Comparison of ENCODE assay signal across 17 mouse cellular contexts in genomic region chr4:148523538-148523937, GRCm38 (mm10). TPM values are rescaled to one million over a fixed set of nuclear protein-coding genes. Genes with fewer than 3 reads are reported as not detected.
DNase-seq lines count a peak whose midpoint lies in the region; ATAC-seq lines count a peak whose summit lies in the region.
"Had no signal": no experiment of that assay in that cellular context is flagged by ENCODE, and none has a peak within 500 bp of the region (broad histone marks: within the 10 kb centered on the region; RNA-seq: fewer than 3 reads in every experiment).

No protein-coding gene starts in this region.

- no peak overlapping the region for H3K4me2 ChIP-seq in limb, embryonic 12.5 days
- H3K4me2 ChIP-seq in hindbrain, embryonic 16.5 days (ENCODE audit: low read length): no peak overlapping the region
- no peak overlapping the region for H3K4me2 ChIP-seq in forebrain, embryonic 14.5 days (ENCODE audit: low read length)
- H3K4me2 ChIP-seq: heart, embryonic 11.5 days; liver, embryonic 15.5 days had no signal

- ATAC-seq in limb, embryonic 12.5 days (ENCODE audit: insufficient number of reproducible peaks, insufficient read depth, low FRiP score, low TSS enrichment, low read depth): no peak
- ATAC-seq in hindbrain, embryonic 16.5 days: peak; percentile 54; the same call in 1 of the 2 replicates
- no peak for ATAC-seq in forebrain, embryonic 14.5 days
- ATAC-seq: intestine, postnatal 0 days had no signal

- H3K9me3 ChIP-seq in limb, embryonic 12.5 days: no peaks in the 10 kb centered on the region
- no peaks in the 10 kb centered on the region for H3K9me3 ChIP-seq in limb, embryonic 10.5 days (replicated peaks)
- H3K9me3 ChIP-seq in hindbrain, embryonic 16.5 days (ENCODE audit: control insufficient read depth, low read length): no peaks in the 10 kb centered on the region
- H3K9me3 ChIP-seq in forebrain, embryonic 14.5 days (replicated peaks; ENCODE audit: control insufficient read depth, low read length): no peaks in the 10 kb centered on the region
- H3K9me3 ChIP-seq: liver, embryonic 15.5 days; midbrain, embryonic 10.5 days had no signal

- peaks cover 93% of the 10 kb centered on the region for H3K36me3 ChIP-seq in limb, embryonic 12.5 days
- peaks cover 93% of the 10 kb centered on the region for H3K36me3 ChIP-seq in limb, embryonic 10.5 days
- peaks cover 34% of the 10 kb centered on the region for H3K36me3 ChIP-seq in hindbrain, embryonic 16.5 days (ENCODE audit: control insufficient read depth, insufficient read depth, low read length)
- H3K36me3 ChIP-seq in forebrain, embryonic 14.5 days (ENCODE audit: control insufficient read depth, insufficient read depth, low read length): peaks cover 75% of the 10 kb centered on the region

- peak overlapping the region; percentile 18; the same call in 1 of the 2 replicates for H3K27ac ChIP-seq in limb, embryonic 12.5 days
- no peak overlapping the region for H3K27ac ChIP-seq in limb, embryonic 10.5 days
- no peak overlapping the region for H3K27ac ChIP-seq in hindbrain, embryonic 16.5 days (ENCODE audit: low read depth, low read length)
- H3K27ac ChIP-seq in forebrain, embryonic 14.5 days (ENCODE audit: low read depth, low read length): no peak overlapping the region
- H3K27ac ChIP-seq: liver, embryonic 15.5 days; midbrain, embryonic 10.5 days had no signal

- H3K4me3 ChIP-seq in limb, embryonic 12.5 days (replicated peaks): no peak overlapping the region
- no peak overlapping the region for H3K4me3 ChIP-seq in limb, embryonic 10.5 days
- H3K4me3 ChIP-seq in hindbrain, embryonic 16.5 days (ENCODE audit: low read length): no peak overlapping the region
- no peak overlapping the region for H3K4me3 ChIP-seq in forebrain, embryonic 14.5 days (ENCODE audit: low read depth, low read length)
- H3K4me3 ChIP-seq: liver, embryonic 15.5 days; midbrain, embryonic 10.5 days had no signal

- intact Hi-C loops in heart, postnatal 36 days (cut with DNase I): no loop called here

- no peaks in the 10 kb centered on the region for H3K27me3 ChIP-seq in limb, embryonic 12.5 days
- no peaks in the 10 kb centered on the region for H3K27me3 ChIP-seq in limb, embryonic 10.5 days (ENCODE audit: low read depth, poor library complexity, severe bottlenecking)
- no peaks in the 10 kb centered on the region for H3K27me3 ChIP-seq in hindbrain, embryonic 16.5 days (replicated peaks; ENCODE audit: control insufficient read depth, insufficient read depth, low read length)
- H3K27me3 ChIP-seq in forebrain, embryonic 14.5 days (replicated peaks; ENCODE audit: control insufficient read depth, insufficient read depth, low read length): no peaks in the 10 kb centered on the region
- H3K27me3 ChIP-seq: liver, embryonic 15.5 days had no signal

- H3K9ac ChIP-seq in limb, embryonic 12.5 days (replicated peaks): no peak overlapping the region
- no peak overlapping the region for H3K9ac ChIP-seq in hindbrain, embryonic 16.5 days (ENCODE audit: low read depth, low read length)
- no peak overlapping the region for H3K9ac ChIP-seq in forebrain, embryonic 14.5 days (ENCODE audit: low read length)
- H3K9ac ChIP-seq: liver, embryonic 15.5 days had no signal

- no peaks in the 10 kb centered on the region for H3K4me1 ChIP-seq in limb, embryonic 12.5 days (replicated peaks)
- no peaks in the 10 kb centered on the region for H3K4me1 ChIP-seq in limb, embryonic 10.5 days
- no peaks in the 10 kb centered on the region; the same call in 1 of the 2 replicates for H3K4me1 ChIP-seq in hindbrain, embryonic 16.5 days (ENCODE audit: control insufficient read depth, insufficient read depth, low read depth, low read length)
- H3K4me1 ChIP-seq in forebrain, embryonic 14.5 days (ENCODE audit: control insufficient read depth, insufficient read depth, low read length): no peaks in the 10 kb centered on the region; the same call in 1 of the 2 replicates
- H3K4me1 ChIP-seq: liver, embryonic 15.5 days had no signal

- WGBS in limb, embryonic 12.5 days: 65% methylated on average over 7 of the region's 7 CpGs
- 72% methylated on average over 7 of the region's 7 CpGs for WGBS in limb, embryonic 10.5 days
- WGBS in hindbrain, embryonic 16.5 days: 69% methylated on average over 7 of the region's 7 CpGs
- 97% methylated on average over 7 of the region's 7 CpGs for WGBS in forebrain, embryonic 14.5 days

- peak; percentile 30 for DNase-seq in adrenal gland, postnatal 14 days
- no peak for DNase-seq in adrenal gland, postnatal 25 days
- no peak for DNase-seq in limb, embryonic 10.5 days (ENCODE audit: low spot score)
- peak; percentile 90 for DNase-seq in MN1 (ENCODE audit: low spot score)
- DNase-seq in forebrain, embryonic 14.5 days (ENCODE audit: low spot score): no peak
- DNase-seq in heart, postnatal 36 days: no peak
- DNase-seq: cerebellum, adult 2 months; kidney, postnatal 36 days; layer of hippocampus, postnatal 36 days; right cerebral cortex, postnatal 4 days had no signal

RNA-seq across cellular contexts. Expression of gene Angptl7, which starts 23.3 kb away (rescaled TPM):
- 1.4 and 2.3 TPM in 2 replicates for total RNA-seq in adrenal gland, postnatal 14 days (2021)
- 0.52 and 1.3 TPM in 2 replicates for total RNA-seq in adrenal gland, postnatal 25 days (2021)
- polyA plus RNA-seq in limb, embryonic 12.5 days (2016; fragmentation: Nextera tagmentation; extraction: Ambion mirVana): 0.89 and 1.1 TPM in 2 replicates
- polyA plus RNA-seq in limb, embryonic 10.5 days (2016; fragmentation: Nextera tagmentation; extraction: Ambion mirVana): 0.23 and 0.56 TPM in 2 replicates
- 0.23 and 0.24 TPM in 2 replicates for polyA plus RNA-seq in hindbrain, embryonic 16.5 days (2015; fragmentation: Nextera tagmentation; extraction: Ambion mirVana)
- 0.15 and 0.30 TPM in 2 replicates for polyA plus RNA-seq in forebrain, embryonic 14.5 days (2014; fragmentation: Nextera tagmentation; extraction: Ambion mirVana)
- total RNA-seq in heart, postnatal 36 days (2021): 1 to 10 TPM; 2.8 to 4.3 TPM
- total RNA-seq: common myeloid progenitor, adult 5-6 weeks had no signal

RNA-seq across cellular contexts. Expression of gene Exosc10, which starts 34.7 kb away (rescaled TPM):
- total RNA-seq in adrenal gland, postnatal 14 days (2021): 49.5 and 56.3 TPM in 2 replicates
- 54.7 and 55.2 TPM in 2 replicates for total RNA-seq in adrenal gland, postnatal 25 days (2021)
- polyA plus RNA-seq in limb, embryonic 12.5 days (2016; fragmentation: Nextera tagmentation; extraction: Ambion mirVana): 110 and 113 TPM in 2 replicates
- polyA plus RNA-seq in limb, embryonic 10.5 days (2016; fragmentation: Nextera tagmentation; extraction: Ambion mirVana): 108 and 115 TPM in 2 replicates
- polyA plus RNA-seq in hindbrain, embryonic 16.5 days (2015; fragmentation: Nextera tagmentation; extraction: Ambion mirVana): 84.8 and 92.4 TPM in 2 replicates
- polyA plus RNA-seq in forebrain, embryonic 14.5 days (2014; fragmentation: Nextera tagmentation; extraction: Ambion mirVana): 99.7 and 107 TPM in 2 replicates
- total RNA-seq in heart, postnatal 36 days (2021): 10 to 100 TPM; 38.5 to 43.2 TPM

Comparison
In these comparisons a context has a peak if more than half of its experiments do, and no peak if none do; other contexts are left out.
1. DNase-seq: peak in adrenal gland, postnatal 14 days (single experiment) and MN1 (single experiment); none in adrenal gland, postnatal 25 days (single experiment), limb, embryonic 10.5 days (single experiment), forebrain, embryonic 14.5 days (single experiment) and heart, postnatal 36 days (0 of 2).